Mouse (Mus musculus): Measurements from ENCODE around the gene Rhox3f. TPM values are rescaled to one million over a fixed set of nuclear protein-coding genes. Genes with fewer than 3 reads are reported as not detected.
A peak's percentile ranks its signal among the peaks of the same experiment; 100 is the strongest.
"Not testable (repeated sequence)": the region's sequence is repeated elsewhere in the genome, so short reads cannot be mapped to it uniquely, and the experiment has no call there.

The Rhox3f gene
- polyA plus RNA-seq (2012; rRNA removed), result 0.23 and 0.32 TPM in 2 replicates

GRCm38 (mm10) chrX:37580692-37581091, at the start of gene Rhox3f:
Rhox3f (plus strand) TSS chrX:37580992.
- H3K4me1 ChIP-seq (ENCODE audit: control insufficient read depth, insufficient read depth, low read length); H3K27ac ChIP-seq (ENCODE audit: control insufficient read depth, insufficient read depth, low read depth, low read length); H3K27me3 ChIP-seq (ENCODE audit: control insufficient read depth, insufficient read depth, low read length); H3K36me3 ChIP-seq (ENCODE audit: control insufficient read depth, insufficient read depth, low read length): not testable (repeated sequence)
- peak within 1 kb of the TSS; percentile 32 for H3K4me3 ChIP-seq (ENCODE audit: control insufficient read depth, low read depth, low read length)

- not testable (repeated sequence) for H3K27ac ChIP-seq (ENCODE audit: control insufficient read depth, insufficient read depth, low read depth, low read length); H3K27me3 ChIP-seq (ENCODE audit: control insufficient read depth, insufficient read depth, low read length); H3K4me1 ChIP-seq (ENCODE audit: control insufficient read depth, insufficient read depth, low read length); H3K4me3 ChIP-seq (ENCODE audit: control insufficient read depth, low read depth, low read length); H3K36me3 ChIP-seq (ENCODE audit: control insufficient read depth, insufficient read depth, low read length)
These were observed 39.1 kb upstream of the Rhox3f start, which contains the start of gene Rhox3e for GRCm38 (mm10) chrX:37541719-37542118. Rhox3e (plus strand) TSS chrX:37542019.

GRCm38 (mm10) chrX:37557112-37557511, 23.7 kb upstream of the Rhox3f start, which contains the start of gene Rhox4e:
Rhox4e (plus strand) TSS chrX:37557412.
- not testable (repeated sequence) for H3K4me3 ChIP-seq (ENCODE audit: control insufficient read depth, low read depth, low read length); H3K4me1 ChIP-seq (ENCODE audit: control insufficient read depth, insufficient read depth, low read length); H3K27me3 ChIP-seq (ENCODE audit: control insufficient read depth, insufficient read depth, low read length); H3K36me3 ChIP-seq (ENCODE audit: control insufficient read depth, insufficient read depth, low read length); H3K27ac ChIP-seq (ENCODE audit: control insufficient read depth, insufficient read depth, low read depth, low read length)

- H3K4me3 ChIP-seq (ENCODE audit: control insufficient read depth, low read depth, low read length); H3K4me1 ChIP-seq (ENCODE audit: control insufficient read depth, insufficient read depth, low read length); H3K27ac ChIP-seq (ENCODE audit: control insufficient read depth, insufficient read depth, low read depth, low read length); H3K27me3 ChIP-seq (ENCODE audit: control insufficient read depth, insufficient read depth, low read length); H3K36me3 ChIP-seq (ENCODE audit: control insufficient read depth, insufficient read depth, low read length): not testable (repeated sequence)
These were observed 9.7 kb upstream of the Rhox3f start, which contains the start of gene Rhox2f for GRCm38 (mm10) chrX:37571105-37571504. Rhox2f (plus strand) TSS chrX:37571405.

GRCm38 (mm10) chrX:37572638-37573037, 8.2 kb upstream of the Rhox3f start:
- not testable (repeated sequence) for H3K36me3 ChIP-seq (ENCODE audit: control insufficient read depth, insufficient read depth, low read length); H3K4me3 ChIP-seq (ENCODE audit: control insufficient read depth, low read depth, low read length); H3K27me3 ChIP-seq (ENCODE audit: control insufficient read depth, insufficient read depth, low read length); H3K27ac ChIP-seq (ENCODE audit: control insufficient read depth, insufficient read depth, low read depth, low read length); H3K4me1 ChIP-seq (ENCODE audit: control insufficient read depth, insufficient read depth, low read length)

GRCm38 (mm10) chrX:37607604-37608003, 26.8 kb downstream of the Rhox3f start, which contains the start of gene Rhox4f:
Rhox4f (minus strand) TSS chrX:37607704.
- H3K4me3 ChIP-seq (ENCODE audit: control insufficient read depth, low read depth, low read length); H3K27me3 ChIP-seq (ENCODE audit: control insufficient read depth, insufficient read depth, low read length); H3K27ac ChIP-seq (ENCODE audit: control insufficient read depth, insufficient read depth, low read depth, low read length); H3K36me3 ChIP-seq (ENCODE audit: control insufficient read depth, insufficient read depth, low read length); H3K4me1 ChIP-seq (ENCODE audit: control insufficient read depth, insufficient read depth, low read length): not testable (repeated sequence)

- H3K4me1 ChIP-seq (ENCODE audit: control insufficient read depth, insufficient read depth, low read length); H3K27ac ChIP-seq (ENCODE audit: control insufficient read depth, insufficient read depth, low read depth, low read length); H3K4me3 ChIP-seq (ENCODE audit: control insufficient read depth, low read depth, low read length); H3K36me3 ChIP-seq (ENCODE audit: control insufficient read depth, insufficient read depth, low read length); H3K27me3 ChIP-seq (ENCODE audit: control insufficient read depth, insufficient read depth, low read length): not testable (repeated sequence)
These were observed 47.7 kb downstream of the Rhox3f start, which contains the start of gene Rhox3g for GRCm38 (mm10) chrX:37628512-37628911. Rhox3g (minus strand) TSS chrX:37628612.

Other genes starting within 250 kb of the Rhox3f start
- gene Rhox3a2, start 201.0 kb upstream of the Rhox3f start, polyA plus RNA-seq (2012; rRNA removed), result 0.51 and 1.6 TPM in 2 replicates
- gene Rhox4a2, start 190.1 kb upstream of the Rhox3f start, polyA plus RNA-seq (2012; rRNA removed), result not detected in 2 replicates
- 0.32 and 0.43 TPM in 2 replicates for gene Rhox2b, start 168.9 kb upstream of the Rhox3f start, polyA plus RNA-seq (2012; rRNA removed)
- gene Rhox4b, start 148.5 kb upstream of the Rhox3f start, polyA plus RNA-seq (2012; rRNA removed), result not detected in 2 replicates
- gene Rhox2c, start 127.3 kb upstream of the Rhox3f start, polyA plus RNA-seq (2012; rRNA removed), result 0.21 TPM in 1 of 2 replicates, not detected in the other
- 0.21 and 0.25 TPM in 2 replicates for gene Rhox3c, start 122.4 kb upstream of the Rhox3f start, polyA plus RNA-seq (2012; rRNA removed)
- gene Rhox4c, start 100.7 kb upstream of the Rhox3f start, polyA plus RNA-seq (2012; rRNA removed), result not detected in 2 replicates
- gene Rhox2d, start 87.6 kb upstream of the Rhox3f start, polyA plus RNA-seq (2012; rRNA removed), result 0.17 TPM in 1 of 2 replicates, not detected in the other
- 0.19 TPM in 1 of 2 replicates, not detected in the other for gene Rhox4d, start 66.6 kb upstream of the Rhox3f start, polyA plus RNA-seq (2012; rRNA removed)
- gene Rhox2e, start 50.5 kb upstream of the Rhox3f start, polyA plus RNA-seq (2012; rRNA removed), result 0.19 and 0.31 TPM in 2 replicates
- not detected in 2 replicates for gene Rhox3e, start 39.0 kb upstream of the Rhox3f start, polyA plus RNA-seq (2012; rRNA removed)
- not detected in 2 replicates for gene Rhox4e, start 23.6 kb upstream of the Rhox3f start, polyA plus RNA-seq (2012; rRNA removed)
- not detected in 2 replicates for gene Rhox2f, start 9.6 kb upstream of the Rhox3f start, polyA plus RNA-seq (2012; rRNA removed)
- gene Rhox4f, start 26.7 kb downstream of the Rhox3f start, polyA plus RNA-seq (2012; rRNA removed), result not detected in 2 replicates
- gene Rhox3g, start 47.6 kb downstream of the Rhox3f start, polyA plus RNA-seq (2012; rRNA removed), result 0.13 TPM in 1 of 2 replicates, not detected in the other
- not detected in 2 replicates for gene Rhox2g, start 62.5 kb downstream of the Rhox3f start, polyA plus RNA-seq (2012; rRNA removed)
- not detected in 2 replicates for gene Rhox4g, start 70.3 kb downstream of the Rhox3f start, polyA plus RNA-seq (2012; rRNA removed)
- 0.29 and 0.47 TPM in 2 replicates for gene Rhox3h, start 87.8 kb downstream of the Rhox3f start, polyA plus RNA-seq (2012; rRNA removed)
- not detected in 2 replicates for gene Rhox2h, start 92.3 kb downstream of the Rhox3f start, polyA plus RNA-seq (2012; rRNA removed)
- 9.3 and 15.5 TPM in 2 replicates for gene Rhox5, start 223.8 kb downstream of the Rhox3f start, polyA plus RNA-seq (2012; rRNA removed)
- gene Rhox6, start 245.9 kb downstream of the Rhox3f start, polyA plus RNA-seq (2012; rRNA removed), result not detected in 2 replicates